14 mouse cellular contexts compared by ENCODE assay signal in genomic region chr14:76702709-76703372, GRCm38 (mm10).
A peak's percentile ranks its signal among the peaks of the same experiment; 100 is the strongest.
DNase-seq lines count a peak whose midpoint lies in the region; ATAC-seq lines count a peak whose summit lies in the region.
"Had no signal": no experiment of that assay in that cellular context is flagged by ENCODE, and none has a peak within 500 bp of the region (broad histone marks: within the 10 kb centered on the region; RNA-seq: fewer than 3 reads in every experiment).

No protein-coding gene starts in this region.

- 0 out of 2 replicates have a peak overlapping the region, but pooled peaks have one; percentile 2 for H3K27ac ChIP-seq in embryonic facial prominence, embryonic 13.5 days
- H3K27ac ChIP-seq in embryonic facial prominence, embryonic 10.5 days (replicated peaks) = no peak overlapping the region
- H3K27ac ChIP-seq: hindbrain, embryonic 14.5 days; midbrain, embryonic 15.5 days; neural tube, embryonic 13.5 days had no signal

- peaks cover 26% of the 10 kb centered on the region for H3K4me1 ChIP-seq in embryonic facial prominence, embryonic 13.5 days
- H3K4me1 ChIP-seq in embryonic facial prominence, embryonic 10.5 days = peaks cover 31% of the 10 kb centered on the region
- H3K4me1 ChIP-seq: midbrain, embryonic 15.5 days had no signal

- no peak overlapping the region for H3K4me3 ChIP-seq in embryonic facial prominence, embryonic 13.5 days
- no peak overlapping the region for H3K4me3 ChIP-seq in embryonic facial prominence, embryonic 10.5 days
- H3K4me3 ChIP-seq: limb, embryonic 12.5 days; midbrain, embryonic 15.5 days; neural tube, embryonic 13.5 days had no signal

- no peak overlapping the region for H3K9ac ChIP-seq in embryonic facial prominence, embryonic 13.5 days
- H3K9ac ChIP-seq: hindbrain, embryonic 14.5 days; limb, embryonic 12.5 days; midbrain, embryonic 15.5 days; neural tube, embryonic 13.5 days had no signal

- WGBS in embryonic facial prominence, embryonic 13.5 days = 53% methylated on average over 8 of the region's 8 CpGs
- WGBS in embryonic facial prominence, embryonic 10.5 days = 56% methylated on average over 8 of the region's 8 CpGs

- H3K4me2 ChIP-seq in embryonic facial prominence, embryonic 13.5 days = no peak overlapping the region
- H3K4me2 ChIP-seq: hindbrain, embryonic 14.5 days; limb, embryonic 12.5 days; midbrain, embryonic 15.5 days; neural tube, embryonic 13.5 days had no signal

- DNase-seq in embryonic facial prominence, embryonic 10.5 days (ENCODE audit: low spot score) = no peak
- DNase-seq in kidney, adult 18-20 months = peak; percentile 46
- no peak for DNase-seq in kidney, postnatal 10 days
- peak; percentile 54 for DNase-seq in kidney, adult 9 months
- DNase-seq in lung, postnatal 10 days = peak; percentile 69
- no peak for DNase-seq in MN1 (ENCODE audit: low spot score)
- DNase-seq in gastrocnemius, postnatal 4 days (ENCODE audit: low spot score in 2 of 2) = no peak
- DNase-seq: gastrocnemius, postnatal 10 days; thymus, postnatal 25 days had no signal

- no peak for ATAC-seq in embryonic facial prominence, embryonic 13.5 days (ENCODE audit: insufficient number of reproducible peaks, insufficient read depth, low FRiP score, low TSS enrichment, low read depth)
- ATAC-seq: midbrain, embryonic 15.5 days had no signal

- no peaks in the 10 kb centered on the region for H3K9me3 ChIP-seq in embryonic facial prominence, embryonic 13.5 days
- H3K9me3 ChIP-seq in embryonic facial prominence, embryonic 10.5 days = no peaks in the 10 kb centered on the region
- H3K9me3 ChIP-seq: limb, embryonic 12.5 days; midbrain, embryonic 15.5 days; neural tube, embryonic 13.5 days had no signal

- H3K27me3 ChIP-seq in embryonic facial prominence, embryonic 13.5 days = no peaks in the 10 kb centered on the region
- no peaks in the 10 kb centered on the region for H3K27me3 ChIP-seq in embryonic facial prominence, embryonic 10.5 days (replicated peaks; ENCODE audit: low read depth, poor library complexity, severe bottlenecking)
- H3K27me3 ChIP-seq: limb, embryonic 12.5 days; midbrain, embryonic 15.5 days; neural tube, embryonic 13.5 days had no signal

- H3K36me3 ChIP-seq in embryonic facial prominence, embryonic 13.5 days = no peaks in the 10 kb centered on the region
- H3K36me3 ChIP-seq in embryonic facial prominence, embryonic 10.5 days (replicated peaks) = no peaks in the 10 kb centered on the region
- H3K36me3 ChIP-seq: limb, embryonic 12.5 days; midbrain, embryonic 15.5 days; neural tube, embryonic 13.5 days had no signal

Comparison
In these comparisons a context has a peak if more than half of its experiments do, and no peak if none do; other contexts are left out.
1. DNase-seq: peak in kidney, adult 18-20 months (single experiment), kidney, adult 9 months (single experiment) and lung, postnatal 10 days (single experiment); none in embryonic facial prominence, embryonic 10.5 days (single experiment), kidney, postnatal 10 days (single experiment), MN1 (single experiment) and gastrocnemius, postnatal 4 days (0 of 2).